Mouse (Mus musculus): ENCODE measurements around the gene Nos1ap. TPM values are rescaled to one million over a fixed set of nuclear protein-coding genes. Genes with fewer than 3 reads are reported as not detected.

Nos1ap gene
- polyA plus RNA-seq, 1 experiment from 2014 or later: 13.0 TPM

DNA sequence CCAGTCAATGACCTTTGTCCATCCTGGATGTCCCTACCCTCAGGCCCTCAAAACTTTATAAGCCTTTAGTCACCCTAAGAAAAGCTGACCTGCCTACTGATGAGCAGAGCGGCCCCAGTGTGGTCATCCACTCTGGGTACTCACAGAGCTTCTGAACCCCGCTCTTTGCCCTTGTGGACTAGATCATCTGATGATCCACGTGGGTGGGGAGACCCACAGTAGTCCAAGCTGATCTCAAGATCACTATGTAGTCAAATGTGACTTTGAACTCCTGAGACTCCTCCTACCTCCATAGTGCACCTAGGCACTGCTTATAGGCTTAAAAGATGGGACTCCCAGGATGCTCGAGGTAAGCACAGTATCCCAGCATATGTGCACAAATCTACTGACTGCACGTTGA is 157.4 kb downstream of the Nos1ap start:
- no peak overlapping the region for H3K4me2 ChIP-seq (ENCODE audit: low read depth, low read length)
- H3K27me3 ChIP-seq (ENCODE audit: control insufficient read depth, insufficient read depth, low read length): no peaks in the 10 kb centered on the region
- no peak overlapping the region for H3K9ac ChIP-seq (ENCODE audit: low read length)
- H3K4me3 ChIP-seq (replicated peaks; ENCODE audit: low read length): no peak overlapping the region
- H3K9me3 ChIP-seq (replicated peaks; ENCODE audit: control insufficient read depth, low read length): no peaks in the 10 kb centered on the region
- no peak overlapping the region for H3K27ac ChIP-seq (ENCODE audit: low read length)
- no peaks in the 10 kb centered on the region for H3K36me3 ChIP-seq (ENCODE audit: control insufficient read depth, insufficient read depth, low read length)
- 85% methylated on average over 5 of the region's 5 CpGs for WGBS
- no peak for ATAC-seq (ENCODE audit: insufficient read depth, low FRiP score)
- H3K4me1 ChIP-seq (ENCODE audit: control insufficient read depth, insufficient read depth, low read length): no peaks in the 10 kb centered on the region

DNA sequence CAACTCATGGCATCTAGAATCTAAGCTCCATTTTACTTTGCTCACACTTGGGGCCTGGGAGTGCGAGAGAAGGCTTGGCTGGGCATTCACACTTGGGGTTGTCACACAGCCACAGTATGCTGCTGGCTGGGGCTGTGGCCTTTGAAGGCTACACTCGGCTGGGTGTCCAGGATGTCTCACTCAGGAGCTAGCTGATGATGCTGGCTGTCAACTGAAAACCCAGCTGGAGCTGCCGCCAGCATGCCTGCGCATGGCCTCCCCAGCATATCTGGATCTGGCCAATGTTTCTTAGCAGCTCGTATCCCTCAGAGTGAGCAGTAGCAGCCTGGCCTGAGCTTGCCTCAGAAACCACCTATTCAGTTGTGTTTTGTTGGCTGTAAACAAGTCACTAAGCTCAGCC is 158.3 kb downstream of the Nos1ap start:
- WGBS: 71% methylated on average over 5 of the region's 5 CpGs
- Histone ChIP-seq H3K9ac (ENCODE audit: low read length) (no peak overlapping the region), H3K4me3 (replicated peaks; ENCODE audit: low read length) (no peak overlapping the region), H3K27ac (ENCODE audit: low read length) (no peak overlapping the region), H3K27me3 (ENCODE audit: control insufficient read depth, insufficient read depth, low read length) (no peaks in the 10 kb centered on the region), H3K9me3 (replicated peaks; ENCODE audit: control insufficient read depth, low read length) (no peaks in the 10 kb centered on the region), H3K4me1 (ENCODE audit: control insufficient read depth, insufficient read depth, low read length) (no peaks in the 10 kb centered on the region), H3K4me2 (ENCODE audit: low read depth, low read length) (no peak overlapping the region), H3K36me3 (ENCODE audit: control insufficient read depth, insufficient read depth, low read length) (no peaks in the 10 kb centered on the region)
- no peak for ATAC-seq (ENCODE audit: insufficient read depth, low FRiP score)

DNA sequence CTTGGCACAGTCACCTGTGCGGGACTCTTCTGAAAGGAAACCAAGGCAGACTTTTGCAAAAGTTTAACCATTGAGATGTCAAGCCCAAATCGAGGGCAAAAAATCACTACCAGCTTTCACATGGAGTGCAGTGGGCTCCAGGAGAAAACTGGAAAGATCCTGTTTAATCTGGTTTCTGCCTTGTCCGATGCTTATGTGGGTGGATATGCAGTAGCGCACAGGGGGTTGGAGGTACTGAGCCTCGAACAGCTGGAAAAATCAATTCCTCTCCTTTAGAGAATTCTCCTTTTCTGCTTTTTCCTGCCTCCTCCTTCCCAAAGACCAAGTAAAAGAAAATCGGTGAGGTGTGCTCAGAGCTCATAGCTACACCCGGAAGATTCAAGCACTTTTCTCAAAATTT is 159.0 kb downstream of the Nos1ap start:
- H3K9me3 ChIP-seq (replicated peaks; ENCODE audit: control insufficient read depth, low read length): no peaks in the 10 kb centered on the region
- ATAC-seq (ENCODE audit: insufficient read depth, low FRiP score): no peak
- no peak overlapping the region for H3K9ac ChIP-seq (ENCODE audit: low read length)
- H3K4me2 ChIP-seq (ENCODE audit: low read depth, low read length): no peak overlapping the region
- no peaks in the 10 kb centered on the region for H3K27me3 ChIP-seq (ENCODE audit: control insufficient read depth, insufficient read depth, low read length)
- no peak overlapping the region for H3K4me3 ChIP-seq (replicated peaks; ENCODE audit: low read length)
- no peaks in the 10 kb centered on the region for H3K4me1 ChIP-seq (ENCODE audit: control insufficient read depth, insufficient read depth, low read length)
- H3K27ac ChIP-seq (ENCODE audit: low read length): no peak overlapping the region
- WGBS: 86% methylated on average over 7 of the region's 7 CpGs
- no peaks in the 10 kb centered on the region for H3K36me3 ChIP-seq (ENCODE audit: control insufficient read depth, insufficient read depth, low read length)

DNA sequence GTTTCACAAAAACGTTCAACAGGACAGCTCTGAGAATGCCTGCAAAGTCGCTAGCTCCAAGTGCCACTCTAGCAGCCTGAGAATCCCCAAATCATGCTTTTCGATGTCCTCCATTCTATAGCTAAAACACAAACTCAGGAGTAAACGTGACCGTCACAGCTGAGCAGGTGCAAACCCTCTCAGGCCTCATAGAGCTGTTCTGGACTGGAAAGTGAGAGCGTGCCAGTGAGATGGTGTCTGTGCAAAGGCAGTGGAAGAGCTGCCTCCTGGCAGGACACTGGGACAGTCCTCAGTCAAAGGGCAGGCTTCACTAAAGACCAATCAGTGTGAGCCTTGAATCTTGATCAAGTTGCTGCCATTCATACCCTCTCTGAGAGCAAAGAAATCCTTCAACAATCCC is 160.0 kb downstream of the Nos1ap start:
- no peak overlapping the region for H3K27ac ChIP-seq (ENCODE audit: low read length)
- no peaks in the 10 kb centered on the region for H3K36me3 ChIP-seq (ENCODE audit: control insufficient read depth, insufficient read depth, low read length)

DNA sequence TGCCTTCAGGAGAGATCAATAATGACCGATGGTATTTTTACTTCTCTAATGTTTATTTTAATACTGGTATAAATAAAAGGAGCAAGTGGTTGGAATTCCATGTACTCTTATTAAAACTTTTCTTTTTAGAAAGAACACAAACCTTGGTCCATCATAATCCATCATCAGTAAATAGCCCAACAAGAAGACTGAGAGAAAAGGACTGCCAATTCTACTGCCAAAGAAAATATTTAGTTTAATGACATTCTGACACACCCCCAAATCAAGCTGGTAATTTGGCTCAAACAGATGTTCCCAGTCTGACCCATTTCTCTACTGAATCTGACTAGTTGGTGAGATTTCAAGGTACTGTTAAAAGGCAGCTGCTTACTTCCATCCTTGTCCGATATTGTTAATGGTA is 161.5 kb downstream of the Nos1ap start:
- ATAC-seq (ENCODE audit: insufficient read depth, low FRiP score): no peak

More for the DNA sequence above, 160.0 kb downstream of the Nos1ap start:
- Histone ChIP-seq H3K4me3 (replicated peaks; ENCODE audit: low read length) (no peak overlapping the region), H3K9me3 (replicated peaks; ENCODE audit: control insufficient read depth, low read length) (no peaks in the 10 kb centered on the region), H3K27me3 (ENCODE audit: control insufficient read depth, insufficient read depth, low read length) (no peaks in the 10 kb centered on the region), H3K9ac (ENCODE audit: low read length) (no peak overlapping the region), H3K4me1 (ENCODE audit: control insufficient read depth, insufficient read depth, low read length) (no peaks in the 10 kb centered on the region), H3K4me2 (ENCODE audit: low read depth, low read length) (no peak overlapping the region)
- ATAC-seq (ENCODE audit: insufficient read depth, low FRiP score): no peak
- WGBS: 62% methylated on average over 6 of the region's 6 CpGs

DNA sequence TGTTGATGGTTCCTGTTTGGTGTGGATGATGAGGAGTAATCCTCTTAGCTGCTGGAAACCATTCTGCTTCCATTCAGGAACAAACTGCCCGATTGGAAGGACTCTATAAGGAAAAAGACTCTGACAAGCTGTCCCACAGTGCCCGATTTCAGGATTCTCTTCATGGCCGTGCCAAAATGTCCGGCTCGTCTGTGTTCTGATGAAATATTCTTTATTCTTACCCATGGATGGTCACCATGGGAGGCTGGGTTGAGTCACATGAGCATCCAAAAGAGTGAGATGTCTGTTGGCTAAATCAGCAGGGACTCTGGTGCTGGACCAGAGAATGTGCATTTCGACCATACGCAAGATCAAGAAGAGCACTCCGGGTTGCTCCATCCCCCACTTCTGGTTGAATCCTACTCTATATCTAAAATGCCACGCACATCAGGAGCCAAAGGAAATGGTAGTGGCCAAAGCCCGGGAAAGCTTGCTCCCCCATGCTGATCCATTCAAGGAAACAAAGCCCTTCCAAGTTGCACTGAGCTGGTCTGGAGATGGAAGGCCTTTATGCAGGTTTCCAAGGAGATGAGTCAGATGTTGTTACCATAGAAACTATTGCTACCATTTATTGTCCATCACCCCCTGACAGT is 165.3 kb downstream of the Nos1ap start:
- Histone ChIP-seq H3K27me3 (ENCODE audit: control insufficient read depth, insufficient read depth, low read length) (no peaks in the 10 kb centered on the region), H3K4me3 (replicated peaks; ENCODE audit: low read length) (no peak overlapping the region), H3K4me2 (ENCODE audit: low read depth, low read length) (no peak overlapping the region)

More for the DNA sequence above, 161.5 kb downstream of the Nos1ap start:
- no peaks in the 10 kb centered on the region for H3K4me1 ChIP-seq (ENCODE audit: control insufficient read depth, insufficient read depth, low read length)
- H3K27ac ChIP-seq (ENCODE audit: low read length): no peak overlapping the region
- no peaks in the 10 kb centered on the region for H3K36me3 ChIP-seq (ENCODE audit: control insufficient read depth, insufficient read depth, low read length)
- H3K9ac ChIP-seq (ENCODE audit: low read length): no peak overlapping the region
- no peak overlapping the region for H3K4me3 ChIP-seq (replicated peaks; ENCODE audit: low read length)
- H3K27me3 ChIP-seq (ENCODE audit: control insufficient read depth, insufficient read depth, low read length): no peaks in the 10 kb centered on the region
- 59% methylated on average over 2 of the region's 2 CpGs for WGBS
- no peak overlapping the region for H3K4me2 ChIP-seq (ENCODE audit: low read depth, low read length)
- H3K9me3 ChIP-seq (replicated peaks; ENCODE audit: control insufficient read depth, low read length): no peaks in the 10 kb centered on the region

DNA sequence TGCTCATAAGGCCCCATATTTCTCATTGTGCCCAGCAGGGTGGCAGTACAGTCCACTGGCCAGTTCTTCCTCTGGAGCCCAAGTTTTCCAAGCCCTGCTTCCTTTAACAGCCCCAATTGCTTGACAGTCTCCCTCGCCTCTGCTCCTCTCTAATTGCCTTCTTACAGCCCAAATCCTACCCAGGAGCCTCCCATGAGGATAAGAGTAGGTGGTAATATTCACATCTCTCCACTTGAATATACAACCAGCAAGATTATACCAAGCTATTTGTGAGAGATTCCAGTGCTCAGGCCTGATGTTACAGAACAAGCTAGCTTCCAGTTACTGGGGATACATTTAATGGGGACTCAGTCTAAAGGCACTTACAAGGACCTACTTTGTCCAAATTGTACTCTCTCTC is 166.6 kb downstream of the Nos1ap start:
- no peaks in the 10 kb centered on the region for H3K9me3 ChIP-seq (replicated peaks; ENCODE audit: control insufficient read depth, low read length)
- H3K4me2 ChIP-seq (ENCODE audit: low read depth, low read length): no peak overlapping the region
- no peaks in the 10 kb centered on the region for H3K4me1 ChIP-seq (ENCODE audit: control insufficient read depth, insufficient read depth, low read length)
- H3K36me3 ChIP-seq (ENCODE audit: control insufficient read depth, insufficient read depth, low read length): no peaks in the 10 kb centered on the region
- no peak for ATAC-seq (ENCODE audit: insufficient read depth, low FRiP score)
- 85% methylated on average over 1 of the region's 1 CpGs for WGBS
- H3K4me3 ChIP-seq (replicated peaks; ENCODE audit: low read length): no peak overlapping the region
- no peaks in the 10 kb centered on the region for H3K27me3 ChIP-seq (ENCODE audit: control insufficient read depth, insufficient read depth, low read length)
- H3K27ac ChIP-seq (ENCODE audit: low read length): no peak overlapping the region
- H3K9ac ChIP-seq (ENCODE audit: low read length): no peak overlapping the region

More for the DNA sequence above, 165.3 kb downstream of the Nos1ap start:
- no peaks in the 10 kb centered on the region for H3K4me1 ChIP-seq (ENCODE audit: control insufficient read depth, insufficient read depth, low read length)
- H3K27ac ChIP-seq (ENCODE audit: low read length): no peak overlapping the region
- no peaks in the 10 kb centered on the region for H3K36me3 ChIP-seq (ENCODE audit: control insufficient read depth, insufficient read depth, low read length)
- no peaks in the 10 kb centered on the region for H3K9me3 ChIP-seq (replicated peaks; ENCODE audit: control insufficient read depth, low read length)
- 89% methylated on average over 10 of the region's 10 CpGs for WGBS
- no peak for ATAC-seq (ENCODE audit: insufficient read depth, low FRiP score)
- no peak overlapping the region for H3K9ac ChIP-seq (ENCODE audit: low read length)

DNA sequence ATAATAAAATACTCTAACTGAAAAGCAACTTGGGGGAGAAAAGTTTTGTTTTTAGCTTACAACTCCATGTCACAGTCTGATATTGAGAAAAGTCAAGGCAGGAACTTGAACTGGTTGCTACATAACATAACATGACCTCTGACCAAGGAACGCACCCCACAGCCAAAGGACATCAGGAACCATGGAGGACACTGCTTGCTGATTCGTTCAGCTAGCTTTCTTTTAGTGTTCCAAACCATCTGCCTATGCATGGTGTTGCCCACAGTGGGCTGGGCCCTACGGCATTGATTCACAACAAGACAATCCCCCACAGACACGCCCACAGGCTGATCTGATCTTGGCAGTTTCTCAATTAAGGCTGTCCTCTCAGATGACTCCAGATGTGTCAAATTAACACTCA is 167.5 kb downstream of the Nos1ap start:
- Histone ChIP-seq H3K9ac (ENCODE audit: low read length) (no peak overlapping the region), H3K27me3 (ENCODE audit: control insufficient read depth, insufficient read depth, low read length) (no peaks in the 10 kb centered on the region), H3K27ac (ENCODE audit: low read length) (no peak overlapping the region), H3K9me3 (replicated peaks; ENCODE audit: control insufficient read depth, low read length) (no peaks in the 10 kb centered on the region), H3K4me1 (ENCODE audit: control insufficient read depth, insufficient read depth, low read length) (no peaks in the 10 kb centered on the region), H3K4me3 (replicated peaks; ENCODE audit: low read length) (no peak overlapping the region), H3K36me3 (ENCODE audit: control insufficient read depth, insufficient read depth, low read length) (no peaks in the 10 kb centered on the region), H3K4me2 (ENCODE audit: low read depth, low read length) (no peak overlapping the region)
- no peak for ATAC-seq (ENCODE audit: insufficient read depth, low FRiP score)
- WGBS: 86% methylated on average over 4 of the region's 4 CpGs

DNA sequence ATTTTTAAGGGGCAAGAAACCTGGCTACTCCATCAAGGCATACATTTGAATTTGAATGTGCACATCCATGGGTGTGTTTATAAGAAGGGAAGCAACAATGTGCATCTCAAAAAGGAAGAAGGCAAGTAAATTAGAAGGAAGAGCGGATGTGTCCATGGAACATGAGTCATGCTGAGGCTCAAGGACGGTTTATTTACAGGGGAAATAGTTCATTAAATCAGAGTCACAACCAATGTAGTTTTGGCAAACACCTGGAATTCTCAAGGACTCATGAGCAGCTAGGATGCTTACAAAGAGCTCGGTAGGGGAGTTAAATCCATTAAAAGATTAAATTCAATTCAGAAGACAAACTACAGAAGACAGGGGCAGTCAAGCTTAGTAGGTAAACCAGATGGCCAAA is 169.7 kb downstream of the Nos1ap start:
- H3K27ac ChIP-seq (ENCODE audit: low read length): no peak overlapping the region
- no peaks in the 10 kb centered on the region for H3K36me3 ChIP-seq (ENCODE audit: control insufficient read depth, insufficient read depth, low read length)
- H3K4me1 ChIP-seq (ENCODE audit: control insufficient read depth, insufficient read depth, low read length): no peaks in the 10 kb centered on the region
- H3K27me3 ChIP-seq (ENCODE audit: control insufficient read depth, insufficient read depth, low read length): no peaks in the 10 kb centered on the region
- 75% methylated on average over 3 of the region's 3 CpGs for WGBS
- no peak overlapping the region for H3K4me3 ChIP-seq (replicated peaks; ENCODE audit: low read length)
- H3K9me3 ChIP-seq (replicated peaks; ENCODE audit: control insufficient read depth, low read length): no peaks in the 10 kb centered on the region
- no peak overlapping the region for H3K4me2 ChIP-seq (ENCODE audit: low read depth, low read length)
- no peak overlapping the region for H3K9ac ChIP-seq (ENCODE audit: low read length)
- no peak for ATAC-seq (ENCODE audit: insufficient read depth, low FRiP score)

Measured in stomach, embryonic 16.5 days (tissue).